Mouse (Mus musculus) embryonic facial prominence, embryonic 14.5 days (tissue): ENCODE data around the gene Hpdl. TPM values are rescaled to one million over a fixed set of nuclear protein-coding genes. Genes with fewer than 3 reads are reported as not detected.

Source experiments
- ATAC-seq: fragments of 200-750 bp; cut with Nextera tagmentation; 2 replicates; pipeline ENCODE4 v1.8.0; 2017; ENCODE audit warnings: low read depth, moderate number of reproducible peaks, moderate TSS enrichment
- DNase-seq: peaks from one replicate; pipeline ENCODE4 v3.0.0-alpha.2; 2015; ENCODE audit warnings: low spot score
- H3K27ac ChIP-seq: fragments of 300-500 bp; sonication (generic); replicated peaks from 2 replicates; pipeline ENCODE4 v1.5.1; 2014; ENCODE audit warnings: low read depth, mild to moderate bottlenecking, low read length, moderate library complexity
- H3K27me3 ChIP-seq: fragments of 300-500 bp; sonication (generic); replicated peaks from 2 replicates; pipeline ENCODE4 v1.6.1; 2014; ENCODE audit warnings: low read length; ENCODE audit not compliant: control insufficient read depth, insufficient read depth
- H3K36me3 ChIP-seq: fragments of 300-500 bp; sonication (generic); 2 replicates; pipeline ENCODE4 v1.6.1; 2014; ENCODE audit warnings: low read length, mixed read lengths; ENCODE audit not compliant: control insufficient read depth, insufficient read depth
- H3K4me1 ChIP-seq: fragments of 300-500 bp; sonication (generic); 2 replicates; pipeline ENCODE4 v1.6.1; 2014; ENCODE audit warnings: antibody characterized with exemption, low read length; ENCODE audit not compliant: control insufficient read depth, insufficient read depth
- H3K4me2 ChIP-seq: fragments of 300-500 bp; sonication (generic); 2 replicates; pipeline ENCODE4 v1.6.1; 2014; ENCODE audit warnings: low read depth, mild to moderate bottlenecking, low read length, moderate library complexity, mixed read lengths
- H3K4me3 ChIP-seq: fragments of 300-500 bp; sonication (generic); 2 replicates; pipeline ENCODE4 v1.5.1; 2014; ENCODE audit warnings: low read depth, mild to moderate bottlenecking, low read length
- H3K9ac ChIP-seq: fragments of 300-500 bp; sonication (generic); 2 replicates; pipeline ENCODE4 v1.6.1; 2014; ENCODE audit warnings: low read depth, mild to moderate bottlenecking, low read length, moderate library complexity, mixed read lengths
- H3K9me3 ChIP-seq: fragments of 300-500 bp; sonication (generic); 2 replicates; pipeline ENCODE4 v1.6.1; 2016; ENCODE audit warnings: low read length; ENCODE audit not compliant: control insufficient read depth
- WGBS: fragments of 180-500 bp; shearing (Covaris S2); extraction: QIAGEN DNeasy Blood & Tissue Kit; methylation state at CpG from one replicate; pipeline ENCODE4 v1.1.7; 2014; 5-methylcytosine and 5-hydroxymethylcytosine counted together
- polyA plus RNA-seq: library from polyadenylated mRNA; unstranded; fragments of >200 nt; fragmentation: Nextera tagmentation; extraction: Ambion mirVana; gene quantifications from 2 replicates; pipeline ENCODE4 v1.2.1, GENCODE M21; 2014

The Hpdl gene
- polyA plus RNA-seq, 1 experiment from 2014 or later = 1.2 TPM

GRCm38 (mm10) chr4:116788956-116789355, 32.6 kb downstream of the Hpdl start:
- Histone ChIP-seq H3K4me3 (no peak overlapping the region), H3K4me1 (no peaks in the 10 kb centered on the region), H3K4me2 (peak overlapping the region; percentile 43), H3K27ac (peak overlapping the region; percentile 53; the same call in 1 of the 2 replicates), H3K9ac (no peak overlapping the region), H3K36me3 (0 out of 2 replicates have a peak, but pooled peaks cover 4% of the 10 kb centered on the region), H3K9me3 (0 out of 2 replicates have a peak, but pooled peaks cover 3% of the 10 kb centered on the region), H3K27me3 (no peaks in the 10 kb centered on the region)
- WGBS = 2% methylated on average over 3 of the region's 3 CpGs
- DNase-seq (peak; percentile 96), ATAC-seq (peak; percentile 87)

- no peaks in the 10 kb centered on the region for H3K4me1 ChIP-seq
- H3K36me3 ChIP-seq = 0 out of 2 replicates have a peak, but pooled peaks cover 2% of the 10 kb centered on the region
- no peak overlapping the region for H3K4me3 ChIP-seq
- DNase-seq (peak; percentile 72), ATAC-seq (peak; percentile 30; the same call in 1 of the 2 replicates)
- 26% methylated on average over 7 of the region's 7 CpGs for WGBS
- no peak overlapping the region for H3K9ac ChIP-seq
- no peaks in the 10 kb centered on the region for H3K27me3 ChIP-seq
- peak overlapping the region; percentile 53 for H3K27ac ChIP-seq
- peak overlapping the region; percentile 43 for H3K4me2 ChIP-seq
- 0 out of 2 replicates have a peak, but pooled peaks cover 3% of the 10 kb centered on the region for H3K9me3 ChIP-seq
Measured at GRCm38 (mm10) chr4:116787985-116788760, 33.3 kb downstream of the Hpdl start.

- Histone ChIP-seq H3K9me3 (0 out of 2 replicates have a peak, but pooled peaks cover 3% of the 10 kb centered on the region), H3K4me2 (no peak overlapping the region), H3K4me3 (no peak overlapping the region), H3K27me3 (no peaks in the 10 kb centered on the region), H3K36me3 (no peaks in the 10 kb centered on the region), H3K4me1 (no peaks in the 10 kb centered on the region), H3K27ac (no peak overlapping the region), H3K9ac (no peak overlapping the region)
- no peak for DNase-seq
- 90% methylated on average over 1 of the region's 1 CpGs for WGBS
- ATAC-seq = no peak
Measured at GRCm38 (mm10) chr4:116786587-116786986, 34.9 kb downstream of the Hpdl start.

GRCm38 (mm10) chr4:116782171-116782570, 39.3 kb downstream of the Hpdl start:
- no peaks in the 10 kb centered on the region for H3K4me1 ChIP-seq
- ATAC-seq (no peak; the same call in 1 of the 2 replicates), DNase-seq (peak; percentile 30)
- no peak overlapping the region for H3K9ac ChIP-seq
- H3K27ac ChIP-seq = no peak overlapping the region
- H3K4me2 ChIP-seq = no peak overlapping the region
- H3K9me3 ChIP-seq = 0 out of 2 replicates have a peak, but pooled peaks cover 3% of the 10 kb centered on the region
- H3K4me3 ChIP-seq = no peak overlapping the region
- no peaks in the 10 kb centered on the region for H3K27me3 ChIP-seq
- H3K36me3 ChIP-seq = no peaks in the 10 kb centered on the region
- WGBS = 28% methylated on average over 8 of the region's 8 CpGs

- ATAC-seq (no peak), DNase-seq (no peak)
- H3K36me3 ChIP-seq = no peaks in the 10 kb centered on the region
- H3K27me3 ChIP-seq = no peaks in the 10 kb centered on the region
- H3K27ac ChIP-seq = no peak overlapping the region
- H3K4me1 ChIP-seq = no peaks in the 10 kb centered on the region
- H3K9ac ChIP-seq = no peak overlapping the region
- no peak overlapping the region for H3K4me2 ChIP-seq
- H3K9me3 ChIP-seq = 0 out of 2 replicates have a peak, but pooled peaks cover under 1% of the 10 kb centered on the region
- WGBS = 39% methylated on average over 2 of the region's 2 CpGs
- no peak overlapping the region for H3K4me3 ChIP-seq
Measured at GRCm38 (mm10) chr4:116781366-116781765, 40.1 kb downstream of the Hpdl start.

- ATAC-seq (no peak), DNase-seq (no peak)
- Histone ChIP-seq H3K9me3 (no peaks in the 10 kb centered on the region), H3K4me3 (no peak overlapping the region), H3K27ac (no peak overlapping the region), H3K4me2 (no peak overlapping the region), H3K27me3 (no peaks in the 10 kb centered on the region), H3K9ac (no peak overlapping the region), H3K4me1 (no peaks in the 10 kb centered on the region), H3K36me3 (no peaks in the 10 kb centered on the region)
- WGBS = 78% methylated on average over 2 of the region's 2 CpGs
Measured at GRCm38 (mm10) chr4:116780541-116780940, 41.0 kb downstream of the Hpdl start.

- Histone ChIP-seq H3K4me3 (no peak overlapping the region), H3K36me3 (no peaks in the 10 kb centered on the region), H3K4me1 (no peaks in the 10 kb centered on the region), H3K9me3 (no peaks in the 10 kb centered on the region), H3K4me2 (no peak overlapping the region), H3K27me3 (no peaks in the 10 kb centered on the region), H3K27ac (no peak overlapping the region), H3K9ac (no peak overlapping the region)
- DNase-seq (no peak), ATAC-seq (no peak)
- 83% methylated on average over 3 of the region's 3 CpGs for WGBS
Measured at GRCm38 (mm10) chr4:116777079-116777478, 44.4 kb downstream of the Hpdl start.

- no peak for ATAC-seq
- WGBS = 88% methylated on average over 5 of the region's 5 CpGs
- no peak overlapping the region for H3K27ac ChIP-seq
Measured at GRCm38 (mm10) chr4:116776391-116776790, 45.1 kb downstream of the Hpdl start.

More at GRCm38 (mm10) chr4:116776391-116776790, 45.1 kb downstream of the Hpdl start:
- no peak overlapping the region for H3K4me2 ChIP-seq
- H3K9ac ChIP-seq = no peak overlapping the region
- no peaks in the 10 kb centered on the region for H3K27me3 ChIP-seq
- no peaks in the 10 kb centered on the region for H3K9me3 ChIP-seq
- DNase-seq = no peak
- H3K4me1 ChIP-seq = no peaks in the 10 kb centered on the region
- no peaks in the 10 kb centered on the region for H3K36me3 ChIP-seq
- H3K4me3 ChIP-seq = no peak overlapping the region
